Mouse (Mus musculus): Measurements from ENCODE around the gene Acads. TPM values are rescaled to one million over a fixed set of nuclear protein-coding genes. Genes with fewer than 3 reads are reported as not detected.
A peak's percentile ranks its signal among the peaks of the same experiment; 100 is the strongest.
"Not testable (repeated sequence)": the region's sequence is repeated elsewhere in the genome, so short reads cannot be mapped to it uniquely, and the experiment has no call there.

The Acads gene
- polyA plus RNA-seq, 1 experiment from 2014 or later, result 47.8 TPM

- H3K36me3 ChIP-seq, result no peaks in the 10 kb centered on the region
- H3K9ac ChIP-seq, result peak within 1 kb of the TSS; percentile 95
- H3K27ac ChIP-seq (replicated peaks), result peak within 1 kb of the TSS; percentile 99
- H3K27me3 ChIP-seq, result no peaks in the 10 kb centered on the region
- peak; percentile 97 for ATAC-seq (ENCODE audit: insufficient number of reproducible peaks, low FRiP score, low TSS enrichment, low read depth)
- WGBS, result under 1% methylated on average over 69 of the region's 78 CpGs
- no peaks in the 10 kb centered on the region for H3K9me3 ChIP-seq (replicated peaks)
- H3K4me2 ChIP-seq (replicated peaks), result peak within 1 kb of the TSS; percentile 80
- H3K4me1 ChIP-seq, result peaks cover 57% of the 10 kb centered on the region
- peak within 1 kb of the TSS; percentile 99 for H3K4me3 ChIP-seq (replicated peaks)
Measured at GRCm38 (mm10) chr5:115158040-115158983, 39.2 kb upstream of the Acads start, which contains the start of gene Mlec. Gene Mlec (minus strand): TSS chr5:115158179.

- Histone ChIP-seq H3K27ac (replicated peaks) (peak overlapping the region; percentile 99), H3K27me3 (no peaks in the 10 kb centered on the region), H3K4me2 (replicated peaks) (peak overlapping the region; percentile 80), H3K4me1 (peaks cover 66% of the 10 kb centered on the region), H3K9ac (peak overlapping the region; percentile 95), H3K9me3 (replicated peaks) (no peaks in the 10 kb centered on the region), H3K36me3 (no peaks in the 10 kb centered on the region), H3K4me3 (replicated peaks) (peak overlapping the region; percentile 99)
- 1% methylated on average over 26 of the region's 26 CpGs for WGBS
- no peak for ATAC-seq (ENCODE audit: insufficient number of reproducible peaks, low FRiP score, low TSS enrichment, low read depth)
Measured at GRCm38 (mm10) chr5:115156933-115157589, 37.9 kb upstream of the Acads start.

- H3K9ac ChIP-seq, result peak overlapping the region; percentile 35; the same call in 1 of the 2 replicates
- H3K9me3 ChIP-seq (replicated peaks), result no peaks in the 10 kb centered on the region
- peak overlapping the region; percentile 80 for H3K4me2 ChIP-seq (replicated peaks)
- H3K27me3 ChIP-seq, result no peaks in the 10 kb centered on the region
- 42% methylated on average over 7 of the region's 7 CpGs for WGBS
- H3K4me1 ChIP-seq, result peaks cover 69% of the 10 kb centered on the region
- ATAC-seq (ENCODE audit: insufficient number of reproducible peaks, low FRiP score, low TSS enrichment, low read depth), result no peak
- H3K4me3 ChIP-seq (replicated peaks), result peak overlapping the region; percentile 99
- H3K27ac ChIP-seq (replicated peaks), result peak overlapping the region; percentile 69
- peaks cover 3% of the 10 kb centered on the region for H3K36me3 ChIP-seq
Measured at GRCm38 (mm10) chr5:115156401-115156800, 37.3 kb upstream of the Acads start.

GRCm38 (mm10) chr5:115155831-115156230, 36.7 kb upstream of the Acads start:
- H3K9me3 ChIP-seq (replicated peaks), result no peaks in the 10 kb centered on the region
- peak overlapping the region; percentile 19 for H3K9ac ChIP-seq
- H3K4me1 ChIP-seq, result peaks cover 66% of the 10 kb centered on the region
- H3K27me3 ChIP-seq, result no peaks in the 10 kb centered on the region
- WGBS, result 11% methylated on average over 5 of the region's 5 CpGs
- peak overlapping the region; percentile 99 for H3K4me3 ChIP-seq (replicated peaks)
- H3K4me2 ChIP-seq (replicated peaks), result peak overlapping the region; percentile 80
- ATAC-seq (ENCODE audit: insufficient number of reproducible peaks, low FRiP score, low TSS enrichment, low read depth), result no peak
- H3K27ac ChIP-seq (replicated peaks), result peak overlapping the region; percentile 69
- H3K36me3 ChIP-seq, result peaks cover 9% of the 10 kb centered on the region

- no peak for ATAC-seq (ENCODE audit: insufficient number of reproducible peaks, low FRiP score, low TSS enrichment, low read depth)
- peaks cover 15% of the 10 kb centered on the region for H3K36me3 ChIP-seq
- H3K27ac ChIP-seq (replicated peaks), result peak overlapping the region; percentile 69
- no peaks in the 10 kb centered on the region for H3K9me3 ChIP-seq (replicated peaks)
- WGBS, result 42% methylated on average over 13 of the region's 13 CpGs
- peak overlapping the region; percentile 19 for H3K9ac ChIP-seq
- H3K4me1 ChIP-seq, result peaks cover 63% of the 10 kb centered on the region
- H3K27me3 ChIP-seq, result no peaks in the 10 kb centered on the region
- H3K4me2 ChIP-seq (replicated peaks), result peak overlapping the region; percentile 80
- H3K4me3 ChIP-seq (replicated peaks), result peak overlapping the region; percentile 99
Measured at GRCm38 (mm10) chr5:115155156-115155631, 36.0 kb upstream of the Acads start.

- Histone ChIP-seq H3K27me3 (no peaks in the 10 kb centered on the region), H3K4me1 (peaks cover 56% of the 10 kb centered on the region), H3K9me3 (replicated peaks) (no peaks in the 10 kb centered on the region), H3K4me3 (replicated peaks) (0 out of 2 replicates have a peak overlapping the region, but pooled peaks have one; percentile 5), H3K36me3 (peaks cover 42% of the 10 kb centered on the region), H3K9ac (no peak overlapping the region), H3K27ac (replicated peaks) (peak overlapping the region; percentile 82), H3K4me2 (replicated peaks) (peak overlapping the region; percentile 22)
- ATAC-seq (ENCODE audit: insufficient number of reproducible peaks, low FRiP score, low TSS enrichment, low read depth), result no peak
- WGBS, result 15% methylated on average over 8 of the region's 8 CpGs
Measured at GRCm38 (mm10) chr5:115152132-115152956, 33.2 kb upstream of the Acads start.

- no peak overlapping the region for H3K9ac ChIP-seq
- no peak overlapping the region for H3K4me3 ChIP-seq (replicated peaks)
- peaks cover 53% of the 10 kb centered on the region for H3K4me1 ChIP-seq
- H3K36me3 ChIP-seq, result peaks cover 51% of the 10 kb centered on the region
- 72% methylated on average over 13 of the region's 13 CpGs for WGBS
- no peak overlapping the region for H3K4me2 ChIP-seq (replicated peaks)
- no peak for ATAC-seq (ENCODE audit: insufficient number of reproducible peaks, low FRiP score, low TSS enrichment, low read depth)
- no peaks in the 10 kb centered on the region for H3K9me3 ChIP-seq (replicated peaks)
- no peaks in the 10 kb centered on the region for H3K27me3 ChIP-seq
- peak overlapping the region; percentile 44; the same call in 1 of the 2 replicates for H3K27ac ChIP-seq (replicated peaks)
Measured at GRCm38 (mm10) chr5:115151457-115151856, 32.3 kb upstream of the Acads start.

- Histone ChIP-seq H3K4me2 (replicated peaks) (no peak overlapping the region), H3K9ac (no peak overlapping the region), H3K36me3 (peaks cover 56% of the 10 kb centered on the region), H3K4me3 (replicated peaks) (no peak overlapping the region), H3K27ac (replicated peaks) (peak overlapping the region; percentile 44; the same call in 1 of the 2 replicates), H3K27me3 (no peaks in the 10 kb centered on the region), H3K4me1 (peaks cover 49% of the 10 kb centered on the region), H3K9me3 (replicated peaks) (no peaks in the 10 kb centered on the region)
- ATAC-seq (ENCODE audit: insufficient number of reproducible peaks, low FRiP score, low TSS enrichment, low read depth), result no peak
- WGBS, result 72% methylated on average over 5 of the region's 5 CpGs
Measured at GRCm38 (mm10) chr5:115150991-115151390, 31.8 kb upstream of the Acads start.

GRCm38 (mm10) chr5:115149675-115150459, 30.7 kb upstream of the Acads start:
- Histone ChIP-seq H3K4me1 (peaks cover 37% of the 10 kb centered on the region), H3K36me3 (peaks cover 66% of the 10 kb centered on the region), H3K9me3 (replicated peaks) (no peaks in the 10 kb centered on the region), H3K4me3 (replicated peaks) (no peak overlapping the region), H3K27me3 (no peaks in the 10 kb centered on the region), H3K27ac (replicated peaks) (no peak overlapping the region), H3K4me2 (replicated peaks) (no peak overlapping the region), H3K9ac (no peak overlapping the region)
- ATAC-seq (ENCODE audit: insufficient number of reproducible peaks, low FRiP score, low TSS enrichment, low read depth), result no peak
- WGBS, result 92% methylated on average over 14 of the region's 14 CpGs

GRCm38 (mm10) chr5:115148872-115149271, 29.7 kb upstream of the Acads start:
- WGBS, result no CpG with 5 or more reads among the region's 1 CpGs
- H3K9ac ChIP-seq; ATAC-seq (ENCODE audit: insufficient number of reproducible peaks, low FRiP score, low TSS enrichment, low read depth); H3K4me2 ChIP-seq (replicated peaks); H3K27me3 ChIP-seq; H3K9me3 ChIP-seq (replicated peaks); H3K27ac ChIP-seq (replicated peaks); H3K4me3 ChIP-seq (replicated peaks): not testable (repeated sequence)
- Histone ChIP-seq H3K4me1 (peaks cover 28% of the 10 kb centered on the region), H3K36me3 (peaks cover 75% of the 10 kb centered on the region)
